Mouse (Mus musculus) stomach, embryonic 14.5 days (tissue): ENCODE results near the gene Atat1. TPM values are rescaled to one million over a fixed set of nuclear protein-coding genes. Genes with fewer than 3 reads are reported as not detected.
A peak's percentile ranks its signal among the peaks of the same experiment; 100 is the strongest.

Experiments used
- ATAC-seq: fragments of 200-750 bp; cut with Nextera tagmentation; 2 replicates; pipeline ENCODE4 v1.8.0; 2017; ENCODE audit warnings: low read depth, moderate TSS enrichment; ENCODE audit not compliant: insufficient number of reproducible peaks, insufficient read depth, low FRiP score
- H3K27ac ChIP-seq: fragments of 300-500 bp; sonication (generic); 2 replicates; pipeline ENCODE4 v1.5.1; 2014; ENCODE audit warnings: mild to moderate bottlenecking, low read length, moderate library complexity, mixed read lengths
- H3K27me3 ChIP-seq: fragments of 300-500 bp; sonication (generic); 2 replicates; pipeline ENCODE4 v1.6.1; 2014; ENCODE audit warnings: low read length, control low read depth, mixed read lengths; ENCODE audit not compliant: control insufficient read depth, insufficient read depth
- H3K36me3 ChIP-seq: fragments of 300-500 bp; sonication (generic); 2 replicates; pipeline ENCODE4 v1.6.1; 2014; ENCODE audit warnings: mild to moderate bottlenecking, control low read depth, low read length, moderate library complexity, mixed read lengths; ENCODE audit not compliant: control insufficient read depth, insufficient read depth
- H3K4me1 ChIP-seq: fragments of 300-500 bp; sonication (generic); 2 replicates; pipeline ENCODE4 v1.6.1; 2014; ENCODE audit warnings: low read length, control low read depth, mixed read lengths; ENCODE audit not compliant: control insufficient read depth, insufficient read depth
- H3K4me2 ChIP-seq: fragments of 300-500 bp; sonication (generic); replicated peaks from 2 replicates; pipeline ENCODE4 v1.6.1; 2014; ENCODE audit warnings: low read depth, low read length, control low read depth
- H3K4me3 ChIP-seq: fragments of 300-500 bp; sonication (generic); 2 replicates; pipeline ENCODE4 v1.5.1; 2014; ENCODE audit warnings: low read depth, low read length, control low read depth
- H3K9ac ChIP-seq: fragments of 300-500 bp; sonication (generic); replicated peaks from 2 replicates; pipeline ENCODE4 v1.6.1; 2014; ENCODE audit warnings: low read depth, mild to moderate bottlenecking, control low read depth, low read length, moderate library complexity, mixed read lengths
- H3K9me3 ChIP-seq: fragments of 300-500 bp; sonication (generic); 2 replicates; pipeline ENCODE4 v1.6.1; 2016; ENCODE audit warnings: low read depth, low read length, control low read depth; ENCODE audit not compliant: control insufficient read depth
- WGBS: fragments of 180-500 bp; shearing (Covaris S2); extraction: QIAGEN DNeasy Blood & Tissue Kit; methylation state at CpG from one replicate; pipeline ENCODE4 v1.1.7; 2014; 5-methylcytosine and 5-hydroxymethylcytosine counted together
- polyA plus RNA-seq: library from polyadenylated mRNA; unstranded; fragments of >200 nt; fragmentation: Nextera tagmentation; extraction: Ambion mirVana; gene quantifications from 2 replicates; pipeline ENCODE4 v1.2.1, GENCODE M21; 2014

Gene Atat1
- polyA plus RNA-seq, 1 experiment from 2014 or later = 98.6 TPM

GRCm38 (mm10) chr17:35866911-35867890, 42.7 kb downstream of the Atat1 start:
- peak overlapping the region; percentile 92 for H3K4me2 ChIP-seq
- H3K4me3 ChIP-seq = peak overlapping the region; percentile 63
- no peaks in the 10 kb centered on the region for H3K27me3 ChIP-seq
- peak overlapping the region; percentile 74 for H3K9ac ChIP-seq
- no peaks in the 10 kb centered on the region for H3K36me3 ChIP-seq
- H3K4me1 ChIP-seq = peaks cover 38% of the 10 kb centered on the region; the same call in 1 of the 2 replicates
- ATAC-seq = no peak
- no peaks in the 10 kb centered on the region for H3K9me3 ChIP-seq
- WGBS = 9% methylated on average over 26 of the region's 26 CpGs
- peak overlapping the region; percentile 96 for H3K27ac ChIP-seq

GRCm38 (mm10) chr17:35866281-35866831, 43.5 kb downstream of the Atat1 start:
- Histone ChIP-seq H3K27me3 (no peaks in the 10 kb centered on the region), H3K36me3 (no peaks in the 10 kb centered on the region), H3K27ac (peak overlapping the region; percentile 96), H3K4me1 (peaks cover 37% of the 10 kb centered on the region; the same call in 1 of the 2 replicates), H3K4me2 (peak overlapping the region; percentile 92), H3K9ac (peak overlapping the region; percentile 74), H3K4me3 (peak overlapping the region; percentile 63), H3K9me3 (no peaks in the 10 kb centered on the region)
- WGBS = 0% methylated on average over 36 of the region's 38 CpGs
- ATAC-seq = peak; percentile 48; the same call in 1 of the 2 replicates

GRCm38 (mm10) chr17:35865481-35866280, 44.2 kb downstream of the Atat1 start, which contains the start of gene Ppp1r18:
Gene Ppp1r18 (plus strand): TSS chr17:35865593.
- Histone ChIP-seq H3K9me3 (no peaks in the 10 kb centered on the region), H3K4me2 (peak within 1 kb of the TSS; percentile 92), H3K27ac (peak within 1 kb of the TSS; percentile 96), H3K9ac (peak within 1 kb of the TSS; percentile 74), H3K36me3 (no peaks in the 10 kb centered on the region), H3K27me3 (no peaks in the 10 kb centered on the region), H3K4me1 (peaks cover 38% of the 10 kb centered on the region; the same call in 1 of the 2 replicates), H3K4me3 (peak within 1 kb of the TSS; percentile 63)
- WGBS = under 1% methylated on average over 40 of the region's 48 CpGs
- peak; percentile 64 for ATAC-seq

GRCm38 (mm10) chr17:35864832-35865353, 45.0 kb downstream of the Atat1 start:
- no peak for ATAC-seq

GRCm38 (mm10) chr17:35861198-35861857, 48.5 kb downstream of the Atat1 start, which contains the start of gene Nrm:
Gene Nrm (plus strand): TSS chr17:35861318.
- H3K27ac ChIP-seq = peak within 1 kb of the TSS; percentile 94
- ATAC-seq = peak; percentile 87
- under 1% methylated on average over 47 of the region's 47 CpGs for WGBS

More at GRCm38 (mm10) chr17:35864832-35865353, 45.0 kb downstream of the Atat1 start:
- Histone ChIP-seq H3K4me1 (peaks cover 34% of the 10 kb centered on the region; the same call in 1 of the 2 replicates), H3K9me3 (no peaks in the 10 kb centered on the region), H3K36me3 (no peaks in the 10 kb centered on the region), H3K27ac (peak overlapping the region; percentile 96), H3K9ac (peak overlapping the region; percentile 74; the same call in 1 of the 2 replicates), H3K4me2 (peak overlapping the region; percentile 92), H3K27me3 (no peaks in the 10 kb centered on the region), H3K4me3 (peak overlapping the region; percentile 63)
- 24% methylated on average over 10 of the region's 10 CpGs for WGBS

GRCm38 (mm10) chr17:35860831-35861197, 49.1 kb downstream of the Atat1 start:
- ATAC-seq = no peak
- Histone ChIP-seq H3K9me3 (no peaks in the 10 kb centered on the region), H3K4me1 (peaks cover 11% of the 10 kb centered on the region; the same call in 1 of the 2 replicates), H3K27ac (peak overlapping the region; percentile 94), H3K9ac (peak overlapping the region; percentile 52), H3K27me3 (no peaks in the 10 kb centered on the region), H3K36me3 (peaks cover 12% of the 10 kb centered on the region), H3K4me3 (peak overlapping the region; percentile 72), H3K4me2 (peak overlapping the region; percentile 63)
- 4% methylated on average over 12 of the region's 12 CpGs for WGBS

More at GRCm38 (mm10) chr17:35861198-35861857, 48.5 kb downstream of the Atat1 start, which contains the start of gene Nrm:
- no peaks in the 10 kb centered on the region for H3K9me3 ChIP-seq
- H3K4me3 ChIP-seq = peak within 1 kb of the TSS; percentile 72
- H3K27me3 ChIP-seq = no peaks in the 10 kb centered on the region
- H3K36me3 ChIP-seq = peaks cover 12% of the 10 kb centered on the region
- peaks cover 11% of the 10 kb centered on the region; the same call in 1 of the 2 replicates for H3K4me1 ChIP-seq
- peak within 1 kb of the TSS; percentile 52 for H3K9ac ChIP-seq
- peak within 1 kb of the TSS; percentile 63 for H3K4me2 ChIP-seq

GRCm38 (mm10) chr17:35859835-35860234, 50.0 kb downstream of the Atat1 start:
- ATAC-seq = no peak
- Histone ChIP-seq H3K9ac (no peak overlapping the region), H3K4me3 (no peak overlapping the region), H3K4me1 (peaks cover 8% of the 10 kb centered on the region; the same call in 1 of the 2 replicates), H3K4me2 (no peak overlapping the region), H3K9me3 (no peaks in the 10 kb centered on the region), H3K27ac (no peak overlapping the region), H3K36me3 (peaks cover 12% of the 10 kb centered on the region), H3K27me3 (no peaks in the 10 kb centered on the region)
- 68% methylated on average over 2 of the region's 2 CpGs for WGBS
